Mouse (Mus musculus): Measurements from ENCODE around the gene Col26a1.

Col26a1 gene

GRCm38 (mm10) chr5:136881380-136882009 lies 1.5 kb downstream of the Col26a1 start:
- peak; percentile 31 to 76 for DNase-seq (ENCODE audit: low spot score in 2 of 2)

GRCm38 (mm10) chr5:136880101-136880500 lies 2.9 kb downstream of the Col26a1 start:
- no peak for DNase-seq (ENCODE audit: low spot score in 2 of 2)

GRCm38 (mm10) chr5:136874271-136874670 lies 8.7 kb downstream of the Col26a1 start:
- no peak for DNase-seq (ENCODE audit: low spot score in 2 of 2)

GRCm38 (mm10) chr5:136872417-136872816 lies 10.6 kb downstream of the Col26a1 start:
- no peak for DNase-seq (ENCODE audit: low spot score in 2 of 2)

- DNase-seq (ENCODE audit: low spot score in 2 of 2), result no peak
Measured at GRCm38 (mm10) chr5:136869451-136870114, 13.4 kb downstream of the Col26a1 start.

GRCm38 (mm10) chr5:136867706-136868105 lies 15.3 kb downstream of the Col26a1 start:
- no peak for DNase-seq (ENCODE audit: low spot score in 2 of 2)

- peak; percentile 24 to 30 for DNase-seq (ENCODE audit: low spot score in 2 of 2)
Measured at GRCm38 (mm10) chr5:136863961-136864674, 18.9 kb downstream of the Col26a1 start.

- no peak for DNase-seq (ENCODE audit: low spot score in 2 of 2)
Measured at GRCm38 (mm10) chr5:136863276-136863675, 19.7 kb downstream of the Col26a1 start.

- DNase-seq (ENCODE audit: low spot score in 2 of 2), result no peak
Measured at GRCm38 (mm10) chr5:136862806-136863205, 20.2 kb downstream of the Col26a1 start.

GRCm38 (mm10) chr5:136861191-136861940 lies 21.6 kb downstream of the Col26a1 start:
- DNase-seq (ENCODE audit: low spot score in 2 of 2), result no peak

GRCm38 (mm10) chr5:136850716-136851115 lies 32.3 kb downstream of the Col26a1 start:
- no peak for DNase-seq (ENCODE audit: low spot score in 2 of 2)

- no peak for DNase-seq (ENCODE audit: low spot score in 2 of 2)
Measured at GRCm38 (mm10) chr5:136846385-136847264, 36.4 kb downstream of the Col26a1 start.

- no peak for DNase-seq (ENCODE audit: low spot score in 2 of 2)
Measured at GRCm38 (mm10) chr5:136843930-136844329, 39.1 kb downstream of the Col26a1 start.

GRCm38 (mm10) chr5:136840036-136840435 lies 43.0 kb downstream of the Col26a1 start:
- DNase-seq (ENCODE audit: low spot score in 2 of 2), result peak in 1 of 2 experiments; percentile 26

GRCm38 (mm10) chr5:136833053-136833452 lies 50.0 kb downstream of the Col26a1 start:
- DNase-seq (ENCODE audit: low spot score in 2 of 2), result no peak

GRCm38 (mm10) chr5:136830156-136830555 lies 52.9 kb downstream of the Col26a1 start:
- no peak for DNase-seq (ENCODE audit: low spot score in 2 of 2)

GRCm38 (mm10) chr5:136821971-136822370 lies 61.0 kb downstream of the Col26a1 start:
- no peak for DNase-seq (ENCODE audit: low spot score in 2 of 2)

- no peak for DNase-seq (ENCODE audit: low spot score in 2 of 2)
Measured at GRCm38 (mm10) chr5:136820911-136821310, 62.1 kb downstream of the Col26a1 start.

- no peak for DNase-seq (ENCODE audit: low spot score in 2 of 2)
Measured at GRCm38 (mm10) chr5:136819686-136820085, 63.3 kb downstream of the Col26a1 start.

GRCm38 (mm10) chr5:136810539-136811374 lies 72.3 kb downstream of the Col26a1 start:
- DNase-seq (ENCODE audit: low spot score in 2 of 2), result no peak
